Mouse (Mus musculus) ovary, postnatal 10 days (tissue): ENCODE results near the gene Ndrg3.
"Not testable (repeated sequence)": the region's sequence is repeated elsewhere in the genome, so short reads cannot be mapped to it uniquely, and the experiment has no call there.

Experiments
- DNase-seq: peaks from one replicate; pipeline ENCODE4 v3.0.0; 2022; ENCODE audit warnings: low spot score

Gene Ndrg3

GRCm38 (mm10) chr2:156935005-156935404 is 56.9 kb downstream of the Ndrg3 start:
- no peak for DNase-seq

- no peak for DNase-seq
These were observed 58.4 kb downstream of the Ndrg3 start for GRCm38 (mm10) chr2:156933426-156933825.

DNA sequence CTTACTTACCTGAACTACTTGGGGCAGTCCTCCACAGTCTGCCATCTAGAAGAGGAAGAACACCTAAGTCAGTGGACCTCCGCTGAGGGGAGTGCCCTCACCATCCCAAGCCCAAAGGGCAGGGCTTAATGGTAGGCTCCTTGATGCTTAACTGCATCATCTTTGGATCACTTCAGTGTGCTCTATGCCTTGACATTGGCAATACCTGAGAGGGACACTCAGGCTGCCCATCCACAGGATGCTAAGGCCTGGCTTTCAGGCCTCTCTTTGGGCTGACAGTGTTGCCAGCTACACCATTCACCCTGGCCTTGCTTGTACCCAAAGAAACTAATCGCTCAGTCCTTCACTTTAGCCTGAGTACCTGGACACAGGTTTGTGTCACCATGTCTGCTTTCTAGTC is 60.4 kb downstream of the Ndrg3 start:
- no peak for DNase-seq

DNA sequence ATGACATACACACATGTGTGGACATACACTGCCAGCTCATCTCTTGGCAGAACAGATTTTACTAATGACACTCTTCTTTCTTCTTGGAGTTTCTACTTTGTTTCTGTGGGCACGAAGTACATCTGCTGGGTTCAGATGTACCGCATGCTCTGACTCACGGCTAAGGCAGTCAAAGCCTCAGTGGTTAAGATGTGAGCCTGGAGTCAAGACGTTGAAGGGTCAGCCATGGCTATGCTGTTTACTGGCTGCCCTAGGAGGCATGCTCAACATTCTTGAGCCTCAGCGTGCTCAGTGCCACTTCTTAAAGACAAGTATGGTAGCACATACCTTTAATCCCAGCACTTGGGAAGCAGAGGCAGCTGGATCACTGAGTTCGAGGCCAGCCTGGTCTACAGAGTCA is 61.3 kb downstream of the Ndrg3 start:
- DNase-seq = no peak

DNA sequence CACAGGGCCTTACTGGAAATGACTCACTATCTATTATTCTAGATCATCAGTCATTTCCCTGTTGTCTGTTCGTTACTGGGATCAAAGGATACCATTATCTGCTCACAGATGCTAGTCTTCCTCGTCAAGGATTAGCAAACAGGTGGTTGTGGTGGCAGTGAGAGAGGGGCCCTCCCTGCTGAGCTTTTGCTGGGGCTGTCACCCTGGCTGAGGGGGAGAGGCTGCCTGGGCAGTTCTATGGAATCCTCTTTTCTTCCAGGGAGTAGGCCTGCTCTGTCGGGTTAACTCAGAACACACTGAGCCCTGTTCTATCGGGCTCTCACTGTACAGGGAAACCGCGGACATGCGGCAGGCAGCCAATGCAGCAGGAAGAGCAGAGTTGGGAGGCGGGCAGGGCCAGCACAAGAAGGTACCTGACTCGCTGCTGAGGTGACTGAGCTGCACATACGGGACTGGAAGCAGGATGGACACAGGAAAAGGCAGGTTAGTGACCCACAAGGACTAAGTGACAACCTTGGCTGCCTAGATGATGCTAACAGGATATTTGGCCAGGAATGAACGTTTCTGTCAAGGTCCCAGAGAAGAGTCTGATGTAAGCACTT is 62.2 kb downstream of the Ndrg3 start:
- no peak for DNase-seq

- no peak for DNase-seq
These were observed 63.2 kb downstream of the Ndrg3 start for GRCm38 (mm10) chr2:156928606-156929005.

GRCm38 (mm10) chr2:156927663-156928062 is 64.2 kb downstream of the Ndrg3 start:
- no peak for DNase-seq

DNA sequence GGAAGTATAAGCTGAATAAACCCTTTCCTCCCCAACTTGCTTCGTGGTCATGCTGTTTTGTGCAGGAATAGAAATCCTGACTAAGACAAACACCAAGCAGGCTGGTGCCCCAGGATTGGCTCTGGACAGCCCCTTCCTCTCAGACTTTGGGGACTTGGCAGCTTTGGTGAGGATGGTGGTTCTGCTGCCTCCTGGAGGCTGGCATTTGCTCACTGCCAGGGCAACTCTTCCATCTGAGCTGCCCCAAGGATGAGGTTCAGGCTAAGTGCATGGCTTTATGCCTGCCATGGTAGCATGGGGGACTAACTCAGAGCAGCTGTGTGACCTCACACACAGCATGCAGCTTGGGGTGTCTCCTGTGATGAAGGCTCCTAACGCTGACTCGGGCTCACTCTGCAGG is 66.2 kb downstream of the Ndrg3 start:
- DNase-seq = not testable (repeated sequence)

- not testable (repeated sequence) for DNase-seq
These were observed 66.8 kb downstream of the Ndrg3 start for GRCm38 (mm10) chr2:156925075-156925474.

DNA sequence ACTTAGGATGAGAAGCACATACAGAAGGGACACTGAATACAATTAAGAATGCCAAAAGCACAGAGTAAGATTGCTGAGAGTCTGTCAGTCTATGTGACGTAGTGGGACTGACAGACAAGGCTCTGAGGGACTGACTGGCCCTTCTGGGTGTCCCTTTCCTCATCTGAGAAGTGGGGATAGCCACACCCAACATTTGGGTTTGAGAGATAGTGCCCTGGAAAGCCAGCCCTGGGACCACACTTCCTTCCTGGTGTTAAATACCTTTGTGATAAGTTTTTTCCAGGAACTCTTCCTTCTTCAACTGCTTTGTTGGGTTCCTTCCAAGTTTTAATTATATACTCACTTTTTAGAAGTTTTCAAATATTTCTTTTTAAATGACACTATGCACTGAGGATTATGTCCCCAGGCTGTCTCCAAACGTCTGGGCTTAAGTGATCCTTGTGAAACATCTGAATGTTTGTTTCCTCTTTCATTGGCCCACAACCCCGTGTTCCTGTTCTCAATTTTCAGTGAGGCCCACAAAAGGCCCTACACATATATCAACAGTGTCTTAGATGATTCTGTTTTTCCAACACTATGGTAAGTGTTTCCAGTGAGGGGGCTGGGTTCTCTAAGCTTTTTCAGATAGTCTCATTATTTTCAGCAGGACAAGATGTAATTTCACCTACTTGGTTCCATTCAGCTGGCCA is 67.5 kb downstream of the Ndrg3 start:
- no peak for DNase-seq

DNA sequence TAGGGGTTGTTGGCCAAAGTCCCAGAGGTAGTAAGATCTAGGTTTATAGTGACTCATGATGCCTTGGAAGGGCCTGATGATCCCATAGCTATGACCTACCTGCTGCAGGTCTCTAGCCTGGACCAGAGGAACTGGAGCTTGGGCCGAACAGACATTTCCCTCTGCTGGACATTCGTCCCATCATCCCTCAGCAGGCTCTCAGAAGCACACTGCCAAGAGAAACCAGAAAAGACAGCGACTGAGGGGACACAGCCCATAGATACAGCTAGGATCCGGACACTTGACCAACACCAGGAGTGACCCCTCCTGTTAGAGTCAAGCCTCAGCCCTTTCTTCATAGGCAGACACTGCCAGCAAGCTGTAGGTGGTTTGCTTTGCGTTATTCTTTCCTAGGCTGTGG is 68.8 kb downstream of the Ndrg3 start:
- no peak for DNase-seq

DNA sequence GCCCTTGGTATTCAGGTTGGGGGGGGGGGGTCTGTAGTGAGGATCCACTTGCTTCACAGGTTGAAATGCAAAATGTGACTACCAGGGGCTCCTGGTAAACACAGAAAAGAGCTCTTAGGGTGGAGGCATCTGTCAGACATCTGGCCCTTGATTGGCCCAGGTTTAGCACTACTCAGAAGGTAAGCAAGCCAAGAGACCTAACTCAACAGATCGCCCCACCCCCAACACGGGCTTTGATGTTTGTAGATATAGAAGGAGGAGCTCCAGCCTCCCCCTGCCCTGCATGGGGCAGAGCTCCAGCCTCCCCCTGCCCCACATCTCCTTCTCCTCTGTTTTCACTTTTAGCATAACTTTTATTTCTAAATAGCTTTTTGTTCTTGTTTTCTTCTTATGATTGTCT is 72.1 kb downstream of the Ndrg3 start:
- DNase-seq = no peak

GRCm38 (mm10) chr2:156919191-156919590 is 72.7 kb downstream of the Ndrg3 start:
- DNase-seq = not testable (repeated sequence)

GRCm38 (mm10) chr2:156918562-156918961 is 73.3 kb downstream of the Ndrg3 start:
- DNase-seq = no peak

GRCm38 (mm10) chr2:156916419-156917125 is 75.3 kb downstream of the Ndrg3 start:
- no peak for DNase-seq

DNA sequence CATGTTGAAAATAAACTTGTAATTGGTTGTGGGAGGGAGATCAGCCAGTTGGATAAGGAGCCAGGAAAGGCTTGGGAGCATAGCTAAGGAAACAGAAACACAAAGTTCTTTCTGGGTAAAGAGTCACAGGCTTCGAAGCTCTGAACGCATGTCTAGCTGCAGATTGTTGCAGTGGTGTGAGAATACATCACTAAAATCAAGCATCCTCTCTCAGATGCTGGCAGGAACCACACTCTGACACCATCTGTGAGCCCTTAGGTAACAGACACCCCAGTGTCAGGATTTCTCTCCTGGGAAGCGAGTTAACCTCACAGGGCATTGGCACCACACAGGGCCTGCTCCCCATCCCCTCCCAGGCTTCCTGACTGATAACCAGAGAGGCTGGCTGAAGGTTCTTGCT is 76.3 kb downstream of the Ndrg3 start:
- DNase-seq = no peak

- no peak for DNase-seq
These were observed 78.7 kb downstream of the Ndrg3 start for GRCm38 (mm10) chr2:156913191-156913590.

DNA sequence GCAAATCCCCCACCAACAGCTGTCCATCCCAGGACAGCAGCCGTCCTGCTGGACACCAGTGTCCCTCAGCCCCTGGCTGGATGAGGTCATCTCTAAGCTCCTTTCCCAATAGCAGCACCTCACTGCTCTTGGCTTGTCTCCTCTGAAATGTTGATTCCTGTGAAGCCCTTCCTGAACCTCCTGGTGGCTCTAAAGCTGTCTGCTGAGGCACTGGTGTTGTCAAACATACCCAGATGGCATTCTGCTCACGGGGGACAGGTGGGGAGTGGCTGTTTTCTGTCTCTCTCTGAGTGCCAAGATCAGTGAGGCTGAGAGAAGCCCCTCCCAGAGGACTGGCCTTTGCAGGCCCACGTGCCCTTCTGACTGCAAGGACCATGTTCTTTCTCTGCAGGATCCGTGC is 85.9 kb downstream of the Ndrg3 start:
- not testable (repeated sequence) for DNase-seq

DNA sequence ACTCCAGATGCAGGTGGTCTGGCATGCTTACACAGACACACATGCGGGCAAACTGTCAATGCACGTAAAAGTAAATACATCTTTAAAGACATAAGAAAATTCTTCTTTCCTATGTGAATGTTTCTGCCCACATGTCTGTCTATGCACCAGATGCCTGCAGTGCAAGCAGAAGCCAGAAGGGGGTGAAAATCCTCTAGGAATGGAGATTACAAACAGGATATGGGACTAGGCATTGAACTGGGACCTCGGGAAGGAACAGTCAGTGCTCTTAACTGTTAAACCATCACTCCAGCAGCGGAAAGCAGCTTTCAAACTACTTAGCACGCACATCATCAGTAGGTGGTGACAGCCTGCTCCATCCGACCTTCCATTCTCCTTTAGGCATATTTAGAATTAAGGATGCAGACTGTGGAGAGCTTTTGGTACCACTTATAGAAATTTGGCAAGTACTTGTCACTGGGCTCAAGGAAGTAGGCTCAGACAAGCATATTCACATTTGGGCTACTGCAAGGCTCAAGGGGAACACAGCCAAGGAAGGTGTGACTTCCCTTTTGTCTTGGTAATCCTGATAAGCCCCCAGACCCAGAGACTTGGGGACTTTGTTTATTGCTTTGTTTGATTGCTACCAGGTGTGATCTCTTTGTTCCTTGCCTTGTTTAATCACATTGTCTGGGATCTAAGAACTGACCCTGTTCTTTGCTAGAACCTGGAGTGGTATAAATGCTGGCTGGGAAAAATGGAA is 86.7 kb downstream of the Ndrg3 start:
- DNase-seq = peak; percentile 17

- DNase-seq = no peak
These were observed 88.5 kb downstream of the Ndrg3 start for GRCm38 (mm10) chr2:156903367-156903766.

- DNase-seq = not testable (repeated sequence)
These were observed 89.4 kb downstream of the Ndrg3 start for GRCm38 (mm10) chr2:156902411-156902810.

DNA sequence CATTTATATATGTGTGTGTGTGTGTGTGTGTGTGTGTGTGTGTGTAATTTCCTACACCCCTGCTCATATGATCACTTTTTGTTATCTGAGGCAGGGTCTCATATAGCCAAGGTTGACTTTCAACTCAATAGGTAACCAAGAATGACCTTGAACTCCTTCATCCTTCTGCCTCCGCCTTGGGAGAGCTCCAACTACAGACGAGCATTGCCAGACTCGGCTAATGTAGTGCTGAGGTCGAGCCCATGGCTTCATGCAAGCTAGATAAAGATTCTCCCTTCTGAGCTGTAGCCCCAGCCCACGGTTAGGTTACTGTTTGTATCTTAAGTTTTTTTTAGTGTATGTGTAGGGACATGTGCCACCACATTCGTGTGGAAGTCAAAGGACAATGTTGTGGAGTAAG is 90.0 kb downstream of the Ndrg3 start:
- DNase-seq = no peak

GRCm38 (mm10) chr2:156901344-156901743 is 90.5 kb downstream of the Ndrg3 start:
- DNase-seq = no peak
